Mouse (Mus musculus): Measurements from ENCODE around the gene H2-DMb2. TPM values are rescaled to one million over a fixed set of nuclear protein-coding genes. Genes with fewer than 3 reads are reported as not detected.

H2-DMb2 gene
- polyA plus RNA-seq, 1 experiment from 2014 or later = 0.91 TPM

DNA sequence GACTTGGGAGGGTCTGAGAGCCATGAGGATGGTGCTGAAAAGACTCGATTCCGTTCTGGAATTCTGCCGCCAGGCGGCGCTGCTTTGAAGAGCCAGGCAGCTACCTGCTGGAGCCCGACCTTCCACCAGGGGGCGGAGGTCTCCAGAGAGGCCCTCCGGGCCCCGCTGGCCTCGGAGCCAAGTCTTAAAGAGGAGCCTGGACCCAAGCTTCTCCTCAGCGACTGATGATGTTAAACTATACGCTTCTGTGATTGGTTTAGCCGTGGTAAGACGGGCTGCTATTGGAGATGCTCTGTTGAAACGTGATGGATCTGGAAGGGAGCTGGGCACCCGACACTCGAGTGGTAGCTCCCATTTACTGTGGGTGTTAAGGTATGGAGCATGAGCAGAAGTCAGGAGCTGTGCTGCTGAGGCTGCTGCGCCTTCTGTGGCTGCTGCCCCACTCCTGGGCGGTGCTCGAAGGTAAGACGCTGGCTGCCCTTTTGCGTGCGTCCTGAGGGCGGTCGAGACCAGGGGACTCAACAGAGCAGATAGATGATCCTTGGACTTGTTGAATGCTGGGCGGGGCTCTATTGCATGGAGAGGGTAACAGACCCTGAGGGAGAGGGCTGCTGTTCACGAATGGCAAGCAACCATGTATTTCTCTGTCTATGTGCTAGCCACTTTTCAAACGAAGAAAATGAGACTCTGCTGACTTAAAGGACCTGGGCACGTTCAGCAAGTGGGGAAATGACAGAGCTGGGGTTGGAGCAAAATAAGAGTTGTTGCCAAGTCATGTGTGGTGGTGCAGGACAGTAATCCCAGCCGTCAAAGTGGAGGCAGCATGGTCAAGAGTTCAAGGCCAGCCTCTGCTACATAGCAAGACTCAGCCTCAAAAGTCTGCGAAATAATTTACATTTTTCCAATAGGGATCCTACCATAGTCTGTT, 7.5 kb upstream of the H2-DMb2 start:
- ATAC-seq (ENCODE audit: insufficient read depth) = peak; percentile 98
- H3K36me3 ChIP-seq (ENCODE audit: insufficient read depth) = no peaks in the 10 kb centered on the region
- WGBS = 6% methylated on average over 31 of the region's 31 CpGs
- H3K9me3 ChIP-seq (ENCODE audit: low read depth, low read length) = no peaks in the 10 kb centered on the region
- no peak overlapping the region for H3K27ac ChIP-seq (ENCODE audit: low read depth)
- H3K27me3 ChIP-seq (ENCODE audit: insufficient read depth, low read length) = peaks cover 19% of the 10 kb centered on the region
- H3K4me1 ChIP-seq (ENCODE audit: insufficient read depth) = no peaks in the 10 kb centered on the region
- H3K4me2 ChIP-seq = peak overlapping the region; percentile 77
- peak overlapping the region; percentile 31 for H3K4me3 ChIP-seq (ENCODE audit: low read depth, low read length)
- DNase-seq = peak; percentile 100
- H3K9ac ChIP-seq = no peak overlapping the region
- peak; percentile 100 for TF ChIP-seq CTCF (IDR thresholded peaks at IDR 0.05; ENCODE audit: low read depth)

DNA sequence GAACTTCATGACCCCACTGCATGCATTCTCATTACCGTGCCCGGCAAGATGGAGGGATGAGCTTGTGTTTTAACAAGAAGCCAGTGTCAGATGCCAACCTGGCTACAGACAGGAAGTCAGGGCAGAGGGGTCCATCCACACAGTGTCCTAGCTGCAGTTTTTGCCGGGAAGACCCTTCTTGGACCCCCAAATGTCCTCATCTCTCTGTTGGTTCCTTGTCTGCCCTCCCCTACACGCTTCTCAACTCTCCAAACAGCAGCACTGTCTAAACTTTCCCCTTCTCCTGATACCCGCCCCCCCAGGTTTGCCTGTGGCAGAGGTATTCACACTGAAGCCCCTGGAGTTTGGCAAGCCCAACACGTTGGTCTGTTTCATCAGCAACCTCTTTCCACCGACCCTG, 5.5 kb upstream of the H2-DMb2 start:
- DNase-seq (no peak), ATAC-seq (ENCODE audit: insufficient read depth) (no peak)
- no peaks in the 10 kb centered on the region for H3K9me3 ChIP-seq (ENCODE audit: low read depth, low read length)
- 59% methylated on average over 7 of the region's 7 CpGs for WGBS
- H3K4me1 ChIP-seq (ENCODE audit: insufficient read depth) = no peaks in the 10 kb centered on the region
- peaks cover 22% of the 10 kb centered on the region for H3K27me3 ChIP-seq (ENCODE audit: insufficient read depth, low read length)
- H3K4me3 ChIP-seq (ENCODE audit: low read depth, low read length) = no peak overlapping the region
- H3K36me3 ChIP-seq (ENCODE audit: insufficient read depth) = no peaks in the 10 kb centered on the region
- TF ChIP-seq CTCF (IDR thresholded peaks at IDR 0.05; ENCODE audit: low read depth) = no peak
- H3K4me2 ChIP-seq = no peak overlapping the region
- H3K9ac ChIP-seq = no peak overlapping the region
- no peak overlapping the region for H3K27ac ChIP-seq (ENCODE audit: low read depth)

DNA sequence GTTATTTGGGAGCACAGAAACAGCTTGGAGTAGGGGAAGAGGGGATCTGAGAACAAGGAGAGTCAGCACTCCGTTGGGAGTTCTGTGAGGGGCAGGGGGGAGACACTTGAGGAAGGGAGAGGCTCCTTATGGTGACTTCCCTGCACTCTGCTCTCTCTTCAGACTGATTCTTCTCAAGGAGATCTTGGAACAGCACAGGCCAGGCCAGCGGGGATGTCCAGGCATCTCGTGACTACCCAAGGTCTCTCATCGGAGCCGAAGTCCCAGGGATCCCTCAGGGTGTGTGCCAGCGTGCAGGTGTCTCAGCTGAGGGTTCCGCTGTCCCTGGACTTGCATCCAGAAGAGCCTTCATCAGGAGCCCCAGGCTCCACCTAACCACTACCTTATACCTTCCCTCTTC, 4.5 kb upstream of the H2-DMb2 start:
- no peak for ATAC-seq (ENCODE audit: insufficient read depth)
- DNase-seq = no peak
- no peaks in the 10 kb centered on the region for H3K9me3 ChIP-seq (ENCODE audit: low read depth, low read length)
- peak overlapping the region; percentile 60; the same call in 1 of the 2 replicates for H3K4me2 ChIP-seq
- peaks cover 22% of the 10 kb centered on the region for H3K27me3 ChIP-seq (ENCODE audit: insufficient read depth, low read length)
- TF ChIP-seq CTCF (IDR thresholded peaks at IDR 0.05; ENCODE audit: low read depth) = no peak
- 73% methylated on average over 7 of the region's 7 CpGs for WGBS
- no peak overlapping the region for H3K4me3 ChIP-seq (ENCODE audit: low read depth, low read length)
- no peaks in the 10 kb centered on the region for H3K4me1 ChIP-seq (ENCODE audit: insufficient read depth)
- H3K36me3 ChIP-seq (ENCODE audit: insufficient read depth) = no peaks in the 10 kb centered on the region
- H3K27ac ChIP-seq (ENCODE audit: low read depth) = no peak overlapping the region
- H3K9ac ChIP-seq = no peak overlapping the region

DNA sequence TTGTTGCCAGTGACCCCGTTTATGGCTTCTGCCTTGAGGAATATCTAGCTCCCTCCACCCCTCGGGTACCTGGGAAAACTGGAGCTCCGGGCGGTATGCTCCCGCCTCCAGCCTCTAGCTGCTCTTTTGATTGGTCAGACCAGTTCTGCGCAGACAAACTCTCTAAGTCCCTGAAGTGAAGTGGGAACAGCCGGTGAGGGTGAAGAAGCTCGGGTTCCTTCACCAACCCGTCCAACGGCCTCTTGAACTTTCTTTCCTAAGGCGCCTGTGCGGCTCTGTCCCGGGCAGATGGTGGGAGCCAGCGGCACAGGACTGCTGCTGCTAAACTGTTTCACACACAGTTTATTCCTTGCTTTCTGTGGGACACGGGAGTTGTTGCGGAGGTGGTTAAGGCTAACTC, 3.7 kb upstream of the H2-DMb2 start:
- no peak overlapping the region for H3K27ac ChIP-seq (ENCODE audit: low read depth)
- H3K4me2 ChIP-seq = peak overlapping the region; percentile 60
- WGBS = under 1% methylated on average over 16 of the region's 16 CpGs
- peak overlapping the region; percentile 22 for H3K4me3 ChIP-seq (ENCODE audit: low read depth, low read length)
- no peaks in the 10 kb centered on the region for H3K4me1 ChIP-seq (ENCODE audit: insufficient read depth)
- no peaks in the 10 kb centered on the region for H3K9me3 ChIP-seq (ENCODE audit: low read depth, low read length)
- peaks cover 22% of the 10 kb centered on the region for H3K27me3 ChIP-seq (ENCODE audit: insufficient read depth, low read length)
- ATAC-seq (ENCODE audit: insufficient read depth) (peak; percentile 19; the same call in 1 of the 2 replicates), DNase-seq (peak; percentile 80)
- TF ChIP-seq CTCF (IDR thresholded peaks at IDR 0.05; ENCODE audit: low read depth) = no peak
- H3K36me3 ChIP-seq (ENCODE audit: insufficient read depth) = no peaks in the 10 kb centered on the region
- no peak overlapping the region for H3K9ac ChIP-seq

DNA sequence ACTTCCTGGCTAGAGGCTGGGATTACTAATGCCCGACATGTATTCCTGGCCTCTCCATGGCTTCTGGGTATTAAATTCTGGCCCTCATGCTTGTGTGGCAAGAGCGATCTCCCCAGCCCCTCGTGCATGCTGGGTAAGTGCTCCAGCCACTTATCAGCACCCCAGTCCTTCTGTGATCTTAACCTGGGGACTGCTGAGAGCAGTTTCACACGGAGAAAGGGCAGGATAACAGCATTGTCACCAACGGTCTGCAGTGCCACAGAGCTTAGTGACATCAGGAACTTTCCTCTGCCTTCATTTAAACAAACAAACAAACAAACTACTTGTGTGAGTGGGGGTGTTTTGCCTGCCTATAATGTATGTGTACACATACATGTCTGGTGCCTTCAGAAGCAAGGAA, 2.9 kb upstream of the H2-DMb2 start:
- ATAC-seq (ENCODE audit: insufficient read depth) (no peak), DNase-seq (no peak)
- H3K9me3 ChIP-seq (ENCODE audit: low read depth, low read length) = no peaks in the 10 kb centered on the region
- no peak for TF ChIP-seq CTCF (IDR thresholded peaks at IDR 0.05; ENCODE audit: low read depth)
- WGBS = 7% methylated on average over 5 of the region's 5 CpGs
- no peak overlapping the region for H3K4me3 ChIP-seq (ENCODE audit: low read depth, low read length)
- no peak overlapping the region for H3K9ac ChIP-seq
- no peaks in the 10 kb centered on the region for H3K36me3 ChIP-seq (ENCODE audit: insufficient read depth)
- H3K27me3 ChIP-seq (ENCODE audit: insufficient read depth, low read length) = peaks cover 22% of the 10 kb centered on the region
- no peaks in the 10 kb centered on the region for H3K4me1 ChIP-seq (ENCODE audit: insufficient read depth)
- no peak overlapping the region for H3K4me2 ChIP-seq
- H3K27ac ChIP-seq (ENCODE audit: low read depth) = no peak overlapping the region

DNA sequence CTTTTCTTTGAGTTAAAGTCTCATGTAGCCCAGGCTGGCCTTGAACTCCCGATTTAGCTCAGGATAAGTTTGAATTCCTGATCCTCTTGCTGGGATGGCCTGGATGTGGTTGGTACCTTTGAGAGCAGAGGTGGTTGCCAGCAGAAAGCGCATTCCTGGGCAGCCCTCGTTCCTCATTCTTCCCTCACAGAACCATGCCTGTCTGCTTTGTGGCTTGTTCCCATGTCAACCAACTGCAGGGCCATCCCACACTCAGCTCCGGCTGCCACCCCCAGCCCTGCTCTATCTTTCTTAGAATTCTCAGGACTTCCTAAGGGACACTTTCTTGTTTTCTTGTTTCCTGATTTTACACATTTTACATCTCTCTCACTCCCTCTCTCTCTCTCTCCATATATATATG, 1.7 kb upstream of the H2-DMb2 start:
- Histone ChIP-seq H3K27me3 (ENCODE audit: insufficient read depth, low read length) (peaks cover 22% of the 10 kb centered on the region), H3K4me2 (no peak overlapping the region)

DNA sequence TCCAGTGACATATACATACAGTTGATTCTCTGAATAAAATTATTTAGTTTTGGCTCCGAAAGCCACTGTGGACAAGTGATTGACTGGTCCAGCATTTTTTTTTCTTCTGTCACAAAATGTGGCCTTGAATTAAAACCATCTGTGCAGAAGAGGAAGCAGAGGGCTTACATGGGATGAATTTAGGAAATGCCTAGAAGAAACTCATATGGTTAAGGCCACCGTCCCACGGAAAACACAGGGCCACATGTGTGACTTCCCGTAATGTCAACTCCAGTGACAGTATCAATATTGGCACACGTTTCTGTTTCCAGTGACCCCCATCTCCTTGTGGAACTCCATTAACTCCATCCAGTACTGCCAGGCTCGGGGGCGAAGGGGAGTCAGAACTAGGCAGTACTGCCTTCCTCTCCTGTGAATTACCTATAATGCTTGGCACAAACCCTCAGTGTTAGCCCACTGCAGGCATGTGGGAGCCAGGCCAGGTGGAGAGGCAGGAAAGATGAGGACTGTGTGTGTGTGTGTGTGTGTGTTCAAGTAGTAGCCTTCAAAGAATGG, 574 bp upstream of the H2-DMb2 start:
- WGBS = 55% methylated on average over 7 of the region's 7 CpGs

More for the DNA sequence above, 1.7 kb upstream of the H2-DMb2 start:
- Histone ChIP-seq H3K9me3 (ENCODE audit: low read depth, low read length) (no peaks in the 10 kb centered on the region), H3K27ac (ENCODE audit: low read depth) (no peak overlapping the region), H3K4me3 (ENCODE audit: low read depth, low read length) (no peak overlapping the region), H3K4me1 (ENCODE audit: insufficient read depth) (no peaks in the 10 kb centered on the region), H3K9ac (no peak overlapping the region), H3K36me3 (ENCODE audit: insufficient read depth) (no peaks in the 10 kb centered on the region)
- DNase-seq = no peak
- 54% methylated on average over 4 of the region's 4 CpGs for WGBS
- no peak for ATAC-seq (ENCODE audit: insufficient read depth)
- no peak for TF ChIP-seq CTCF (IDR thresholded peaks at IDR 0.05; ENCODE audit: low read depth)

More for the DNA sequence above, 574 bp upstream of the H2-DMb2 start:
- Histone ChIP-seq H3K9me3 (ENCODE audit: low read depth, low read length) (no peaks in the 10 kb centered on the region), H3K36me3 (ENCODE audit: insufficient read depth) (no peaks in the 10 kb centered on the region), H3K4me1 (ENCODE audit: insufficient read depth) (no peaks in the 10 kb centered on the region), H3K27me3 (ENCODE audit: insufficient read depth, low read length) (peaks cover 19% of the 10 kb centered on the region), H3K4me2 (0 out of 2 replicates have a peak overlapping the region, but pooled peaks have one; percentile 15), H3K4me3 (ENCODE audit: low read depth, low read length) (no peak overlapping the region), H3K9ac (no peak overlapping the region), H3K27ac (ENCODE audit: low read depth) (peak overlapping the region; percentile 55)
- no peak for ATAC-seq (ENCODE audit: insufficient read depth)
- TF ChIP-seq CTCF (IDR thresholded peaks at IDR 0.05; ENCODE audit: low read depth) = no peak
- DNase-seq = no peak
